Mouse (Mus musculus): ENCODE measurements around the gene Jmjd1c. TPM values are rescaled to one million over a fixed set of nuclear protein-coding genes. Genes with fewer than 3 reads are reported as not detected.

The Jmjd1c gene
- polyA plus RNA-seq, 1 experiment = 9.6 TPM

GRCm38 (mm10) chr10:67143661-67144060 is 47.7 kb downstream of the Jmjd1c start:
- TF ChIP-seq CTCF (IDR thresholded peaks at IDR 0.05; ENCODE audit: control insufficient read depth, insufficient read depth, insufficient replicate concordance, low read depth, low read length) = no peak
- Histone ChIP-seq H3K27me3 (ENCODE audit: control insufficient read depth, insufficient read depth, low read length) (no peaks in the 10 kb centered on the region), H3K27ac (ENCODE audit: control insufficient read depth, insufficient read depth, low read depth, low read length) (no peak overlapping the region), H3K4me1 (ENCODE audit: control insufficient read depth, insufficient read depth, low read length) (no peaks in the 10 kb centered on the region), H3K36me3 (ENCODE audit: control insufficient read depth, insufficient read depth, low read length) (no peaks in the 10 kb centered on the region), H3K4me3 (ENCODE audit: control insufficient read depth, low read depth, low read length) (no peak overlapping the region)

GRCm38 (mm10) chr10:67144269-67144668 is 48.3 kb downstream of the Jmjd1c start:
- H3K36me3 ChIP-seq (ENCODE audit: control insufficient read depth, insufficient read depth, low read length) = no peaks in the 10 kb centered on the region
- H3K4me3 ChIP-seq (ENCODE audit: control insufficient read depth, low read depth, low read length) = no peak overlapping the region
- H3K27ac ChIP-seq (ENCODE audit: control insufficient read depth, insufficient read depth, low read depth, low read length) = no peak overlapping the region
- H3K4me1 ChIP-seq (ENCODE audit: control insufficient read depth, insufficient read depth, low read length) = no peaks in the 10 kb centered on the region
- TF ChIP-seq CTCF (IDR thresholded peaks at IDR 0.05; ENCODE audit: control insufficient read depth, insufficient read depth, insufficient replicate concordance, low read depth, low read length) = no peak
- no peak for TF ChIP-seq POLR2A (IDR thresholded peaks at IDR 0.05; ENCODE audit: control insufficient read depth, low read depth, low read length)
- H3K27me3 ChIP-seq (ENCODE audit: control insufficient read depth, insufficient read depth, low read length) = no peaks in the 10 kb centered on the region

GRCm38 (mm10) chr10:67145623-67146022 is 49.7 kb downstream of the Jmjd1c start:
- H3K4me1 ChIP-seq (ENCODE audit: control insufficient read depth, insufficient read depth, low read length) = no peaks in the 10 kb centered on the region
- H3K27ac ChIP-seq (ENCODE audit: control insufficient read depth, insufficient read depth, low read depth, low read length) = no peak overlapping the region
- H3K4me3 ChIP-seq (ENCODE audit: control insufficient read depth, low read depth, low read length) = no peak overlapping the region
- TF ChIP-seq CTCF (IDR thresholded peaks at IDR 0.05; ENCODE audit: control insufficient read depth, insufficient read depth, insufficient replicate concordance, low read depth, low read length) (no peak), POLR2A (IDR thresholded peaks at IDR 0.05; ENCODE audit: control insufficient read depth, low read depth, low read length) (no peak)
- no peaks in the 10 kb centered on the region for H3K27me3 ChIP-seq (ENCODE audit: control insufficient read depth, insufficient read depth, low read length)
- H3K36me3 ChIP-seq (ENCODE audit: control insufficient read depth, insufficient read depth, low read length) = no peaks in the 10 kb centered on the region

- Histone ChIP-seq H3K27ac (ENCODE audit: control insufficient read depth, insufficient read depth, low read depth, low read length) (no peak overlapping the region), H3K4me1 (ENCODE audit: control insufficient read depth, insufficient read depth, low read length) (no peaks in the 10 kb centered on the region), H3K27me3 (ENCODE audit: control insufficient read depth, insufficient read depth, low read length) (no peaks in the 10 kb centered on the region), H3K4me3 (ENCODE audit: control insufficient read depth, low read depth, low read length) (no peak overlapping the region), H3K36me3 (ENCODE audit: control insufficient read depth, insufficient read depth, low read length) (no peaks in the 10 kb centered on the region)
- TF ChIP-seq CTCF (IDR thresholded peaks at IDR 0.05; ENCODE audit: control insufficient read depth, insufficient read depth, insufficient replicate concordance, low read depth, low read length) (no peak), POLR2A (IDR thresholded peaks at IDR 0.05; ENCODE audit: control insufficient read depth, low read depth, low read length) (no peak)
Measured at GRCm38 (mm10) chr10:67151766-67152165, 55.8 kb downstream of the Jmjd1c start.

- TF ChIP-seq POLR2A (IDR thresholded peaks at IDR 0.05; ENCODE audit: control insufficient read depth, low read depth, low read length) = no peak
- no peak for TF ChIP-seq CTCF (IDR thresholded peaks at IDR 0.05; ENCODE audit: control insufficient read depth, insufficient read depth, insufficient replicate concordance, low read depth, low read length)
- no peaks in the 10 kb centered on the region for H3K27me3 ChIP-seq (ENCODE audit: control insufficient read depth, insufficient read depth, low read length)
- H3K27ac ChIP-seq (ENCODE audit: control insufficient read depth, insufficient read depth, low read depth, low read length) = no peak overlapping the region
- H3K4me3 ChIP-seq (ENCODE audit: control insufficient read depth, low read depth, low read length) = no peak overlapping the region
- H3K36me3 ChIP-seq (ENCODE audit: control insufficient read depth, insufficient read depth, low read length) = no peaks in the 10 kb centered on the region
- H3K4me1 ChIP-seq (ENCODE audit: control insufficient read depth, insufficient read depth, low read length) = no peaks in the 10 kb centered on the region
Measured at GRCm38 (mm10) chr10:67154647-67155046, 58.7 kb downstream of the Jmjd1c start.

GRCm38 (mm10) chr10:67174049-67174448 is 78.1 kb downstream of the Jmjd1c start:
- TF ChIP-seq CTCF (IDR thresholded peaks at IDR 0.05; ENCODE audit: control insufficient read depth, insufficient read depth, insufficient replicate concordance, low read depth, low read length) = no peak
- TF ChIP-seq POLR2A (IDR thresholded peaks at IDR 0.05; ENCODE audit: control insufficient read depth, low read depth, low read length) = no peak
- H3K27ac ChIP-seq (ENCODE audit: control insufficient read depth, insufficient read depth, low read depth, low read length) = no peak overlapping the region
- H3K36me3 ChIP-seq (ENCODE audit: control insufficient read depth, insufficient read depth, low read length) = no peaks in the 10 kb centered on the region
- no peak overlapping the region for H3K4me3 ChIP-seq (ENCODE audit: control insufficient read depth, low read depth, low read length)
- H3K27me3 ChIP-seq (ENCODE audit: control insufficient read depth, insufficient read depth, low read length) = no peaks in the 10 kb centered on the region
- H3K4me1 ChIP-seq (ENCODE audit: control insufficient read depth, insufficient read depth, low read length) = no peaks in the 10 kb centered on the region

- no peaks in the 10 kb centered on the region for H3K27me3 ChIP-seq (ENCODE audit: control insufficient read depth, insufficient read depth, low read length)
- no peaks in the 10 kb centered on the region for H3K4me1 ChIP-seq (ENCODE audit: control insufficient read depth, insufficient read depth, low read length)
- H3K4me3 ChIP-seq (ENCODE audit: control insufficient read depth, low read depth, low read length) = no peak overlapping the region
- no peak for TF ChIP-seq POLR2A (IDR thresholded peaks at IDR 0.05; ENCODE audit: control insufficient read depth, low read depth, low read length)
- TF ChIP-seq CTCF (IDR thresholded peaks at IDR 0.05; ENCODE audit: control insufficient read depth, insufficient read depth, insufficient replicate concordance, low read depth, low read length) = no peak
- H3K36me3 ChIP-seq (ENCODE audit: control insufficient read depth, insufficient read depth, low read length) = no peaks in the 10 kb centered on the region
- H3K27ac ChIP-seq (ENCODE audit: control insufficient read depth, insufficient read depth, low read depth, low read length) = no peak overlapping the region
Measured at GRCm38 (mm10) chr10:67176031-67176430, 80.1 kb downstream of the Jmjd1c start.

GRCm38 (mm10) chr10:67176932-67177331 is 81.0 kb downstream of the Jmjd1c start:
- Histone ChIP-seq H3K4me1 (ENCODE audit: control insufficient read depth, insufficient read depth, low read length) (no peaks in the 10 kb centered on the region), H3K27ac (ENCODE audit: control insufficient read depth, insufficient read depth, low read depth, low read length) (no peak overlapping the region), H3K27me3 (ENCODE audit: control insufficient read depth, insufficient read depth, low read length) (no peaks in the 10 kb centered on the region), H3K36me3 (ENCODE audit: control insufficient read depth, insufficient read depth, low read length) (no peaks in the 10 kb centered on the region), H3K4me3 (ENCODE audit: control insufficient read depth, low read depth, low read length) (no peak overlapping the region)
- TF ChIP-seq CTCF (IDR thresholded peaks at IDR 0.05; ENCODE audit: control insufficient read depth, insufficient read depth, insufficient replicate concordance, low read depth, low read length) (no peak), POLR2A (IDR thresholded peaks at IDR 0.05; ENCODE audit: control insufficient read depth, low read depth, low read length) (no peak)
